Mouse (Mus musculus) layer of hippocampus, adult 9-11 months (tissue): ENCODE measurements around the gene Kcnh6.
A peak's percentile ranks its signal among the peaks of the same experiment; 100 is the strongest.
"Not testable (repeated sequence)": the region's sequence is repeated elsewhere in the genome, so short reads cannot be mapped to it uniquely, and the experiment has no call there.

ENCODE experiments used
- DNase-seq: peaks from one replicate; pipeline ENCODE4 v3.0.0; 2022

Kcnh6 gene

GRCm38 (mm10) chr11:106065073-106065922 is 57.4 kb downstream of the Kcnh6 start:
- DNase-seq, result no peak

- peak; percentile 91 for DNase-seq
Measured at GRCm38 (mm10) chr11:106065923-106066571, 58.1 kb downstream of the Kcnh6 start, which contains the start of gene Taco1. Taco1 (plus strand) TSS chr11:106066061.

- not testable (repeated sequence) for DNase-seq
Measured at GRCm38 (mm10) chr11:106066616-106067015, 58.7 kb downstream of the Kcnh6 start.

GRCm38 (mm10) chr11:106073774-106074173 is 65.8 kb downstream of the Kcnh6 start:
- no peak for DNase-seq

DNA sequence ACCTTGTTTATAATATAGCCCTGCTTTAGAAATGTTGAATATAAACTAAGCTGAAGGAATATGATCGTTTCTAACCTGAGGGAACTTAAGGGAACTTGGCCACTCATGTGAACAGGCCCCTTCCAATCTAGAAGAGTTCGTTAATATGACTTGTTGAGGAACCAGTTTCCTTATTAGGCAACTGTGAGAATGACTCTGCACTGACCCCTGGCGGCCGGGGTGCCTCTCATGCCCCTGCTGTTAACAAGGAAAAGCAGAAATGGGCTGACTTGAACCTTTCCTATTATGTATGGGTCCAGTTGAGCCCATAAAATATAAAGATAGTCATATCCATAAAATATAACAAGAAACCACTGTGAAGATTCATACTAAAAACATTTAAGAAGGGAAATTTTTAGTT is 68.4 kb downstream of the Kcnh6 start:
- no peak for DNase-seq
